Mouse (Mus musculus) Patski (cell line): ENCODE results near the gene Usp2. TPM values are rescaled to one million over a fixed set of nuclear protein-coding genes. Genes with fewer than 3 reads are reported as not detected.
"Not testable (repeated sequence)": the region's sequence is repeated elsewhere in the genome, so short reads cannot be mapped to it uniquely, and the experiment has no call there.

Experiments used
- ATAC-seq: fragments of 100-300 bp; one replicate; pipeline ENCODE4 v1.8.0; 2021
- CTCF ChIA-PET: fragments of 350-600 bp; sonication (Branson Sonifier 250); formaldehyde crosslinking; loops from one replicate; lab custom pipeline; 2022; ENCODE audit warnings: inconsistent platforms; lab: Charles Lee
- POLR2A ChIA-PET: fragments of 350-600 bp; sonication (Branson Sonifier 250); formaldehyde crosslinking; loops from one replicate; lab custom pipeline; 2022; ENCODE audit warnings: antibody characterized with exemption, inconsistent platforms; lab: Charles Lee
- DNase-seq: peaks from one replicate; pipeline ENCODE4 v3.0.0-alpha.2; 2011; ENCODE audit warnings: low read depth, low spot score
- H3K27me3 ChIP-seq: fragments of 371-371 bp; one replicate; pipeline ENCODE4 v1.5.1; 2021
- CTCF ChIP-seq: fragments of 100-300 bp; IDR thresholded peaks from one replicate; pipeline ENCODE4 v1.5.1; 2021
- in situ Hi-C: fragments of 300-500 bp; cut with MboI; formaldehyde crosslinking; loops from 3 replicates; pipeline ENCODE4 v1.11.1; 2018; ENCODE audit warnings: low pct_unique_long_range_greater_than_20kb, mixed read lengths
- polyA plus RNA-seq: library from polyadenylated mRNA; unstranded; gene quantifications from one replicate; pipeline ENCODE4 v1.2.3, GENCODE M21; 2021

Gene Usp2
- polyA plus RNA-seq, 1 experiment from 2014 or later, result 1.7 TPM

- H3K27me3 ChIP-seq, result no peaks in the 10 kb centered on the region
- no peak for TF ChIP-seq CTCF
- ATAC-seq (no peak), DNase-seq (no peak)
- POLR2A ChIA-PET, result interaction anchor here (0.7 to 1.7 kb wide), 2 partner anchors 9 to 27 kb away, joined by 3 to 4 read pairs; no protein-coding TSS in a partner anchor
- in situ Hi-C loops, result no loop called here
- CTCF ChIA-PET, result no interaction called here
These were observed 39.0 kb downstream of the Usp2 start for GRCm38 (mm10) chr9:44105781-44106180.

GRCm38 (mm10) chr9:44106182-44106581, 39.4 kb downstream of the Usp2 start:
- no peak for TF ChIP-seq CTCF
- ChIA-PET CTCF (no interaction called here), POLR2A (interaction anchor here (0.7 to 1.7 kb wide), 2 partner anchors 9 to 28 kb away, joined by 3 to 4 read pairs; no protein-coding TSS in a partner anchor)
- no peak for ATAC-seq
- no peaks in the 10 kb centered on the region for H3K27me3 ChIP-seq
- in situ Hi-C loops, result no loop called here
- no peak for DNase-seq

- no peaks in the 10 kb centered on the region for H3K27me3 ChIP-seq
- DNase-seq, result no peak
- TF ChIP-seq CTCF, result no peak
- ATAC-seq, result no peak
- CTCF ChIA-PET, result no interaction called here
- in situ Hi-C loops, result no loop called here
- POLR2A ChIA-PET, result interaction anchor here (0.7 to 1.7 kb wide), 2 partner anchors 9 to 28 kb away, joined by 3 to 4 read pairs; no protein-coding TSS in a partner anchor
These were observed 39.8 kb downstream of the Usp2 start for GRCm38 (mm10) chr9:44106596-44106995.

GRCm38 (mm10) chr9:44107110-44107509, 40.3 kb downstream of the Usp2 start, which contains the start of gene C1qtnf5:
Gene C1qtnf5, plus strand, starts transcription at chr9:44107245.
- ATAC-seq (no peak), DNase-seq (no peak)
- CTCF ChIA-PET, result no interaction called here

GRCm38 (mm10) chr9:44107557-44108179, 40.8 kb downstream of the Usp2 start:
- ChIA-PET CTCF (no interaction called here), POLR2A (interaction anchor here (1.1 to 1.7 kb wide), 2 partner anchors 29 to 126 kb away, joined by 3 read pairs; partner anchors contain the start of gene Cbl)
- no peak for TF ChIP-seq CTCF
- no peak for ATAC-seq
- in situ Hi-C loops, result no loop called here
- no peaks in the 10 kb centered on the region for H3K27me3 ChIP-seq
- DNase-seq, result no peak

More at GRCm38 (mm10) chr9:44107110-44107509, 40.3 kb downstream of the Usp2 start, which contains the start of gene C1qtnf5:
- POLR2A ChIA-PET, result interaction anchor here (1.7 kb wide), 1 partner anchor 29 kb away, joined by 3 read pairs; no protein-coding TSS in a partner anchor
- no peaks in the 10 kb centered on the region for H3K27me3 ChIP-seq
- TF ChIP-seq CTCF, result no peak
- in situ Hi-C loops, result no loop called here

GRCm38 (mm10) chr9:44108269-44109055, 41.6 kb downstream of the Usp2 start:
- ATAC-seq (no peak), DNase-seq (no peak)
- CTCF ChIA-PET, result interaction anchor here (1.3 to 1.8 kb wide), 5 partner anchors 11 to 34 kb away, joined by 3 to 6 read pairs (median 5); no protein-coding TSS in a partner anchor
- in situ Hi-C loops, result no loop called here
- no peaks in the 10 kb centered on the region for H3K27me3 ChIP-seq
- TF ChIP-seq CTCF, result no peak
- POLR2A ChIA-PET, result interaction anchor here (1.1 kb wide), 1 partner anchor 125 kb away, joined by 3 read pairs; the partner anchor contains the start of gene Cbl

GRCm38 (mm10) chr9:44109360-44110095, 42.7 kb downstream of the Usp2 start:
- ATAC-seq, result no peak
- in situ Hi-C loops, result no loop called here
- no peaks in the 10 kb centered on the region for H3K27me3 ChIP-seq
- POLR2A ChIA-PET, result no interaction called here
- DNase-seq, result no peak
- CTCF ChIA-PET, result interaction anchor here (1.0 to 1.8 kb wide), 7 partner anchors 10 to 35 kb away, joined by 3 to 6 read pairs (median 5); no protein-coding TSS in a partner anchor
- TF ChIP-seq CTCF, result no peak

- DNase-seq, POLR2A ChIA-PET, H3K27me3 ChIP-seq, CTCF ChIA-PET, in situ Hi-C loops: not testable (repeated sequence)
- peak; percentile 10 for ATAC-seq
These were observed 45.1 kb downstream of the Usp2 start for GRCm38 (mm10) chr9:44111909-44112308.

- DNase-seq (peak; percentile 85), ATAC-seq (peak; percentile 91)
- CTCF ChIA-PET, result interaction anchor here (0.8 to 1.3 kb wide), 3 partner anchors 25 to 46 kb away, joined by 3 to 4 read pairs (median 3); no protein-coding TSS in a partner anchor
- in situ Hi-C loops, result no loop called here
- no peak for TF ChIP-seq CTCF
- POLR2A ChIA-PET, result no interaction called here
- no peaks in the 10 kb centered on the region for H3K27me3 ChIP-seq
These were observed 46.4 kb downstream of the Usp2 start, which contains the start of the genes Gm49380 and Rnf26 for GRCm38 (mm10) chr9:44113105-44113789. Gene Gm49380, minus strand, starts transcription at chr9:44113500. Gene Rnf26, minus strand, starts transcription at chr9:44113517.
